Mouse (Mus musculus): ENCODE results near the gene Maats1.

Gene Maats1

GRCm38 (mm10) chr16:38287762-38288161 lies 54.2 kb downstream of the Maats1 start:
- DNase-seq: no peak

DNA sequence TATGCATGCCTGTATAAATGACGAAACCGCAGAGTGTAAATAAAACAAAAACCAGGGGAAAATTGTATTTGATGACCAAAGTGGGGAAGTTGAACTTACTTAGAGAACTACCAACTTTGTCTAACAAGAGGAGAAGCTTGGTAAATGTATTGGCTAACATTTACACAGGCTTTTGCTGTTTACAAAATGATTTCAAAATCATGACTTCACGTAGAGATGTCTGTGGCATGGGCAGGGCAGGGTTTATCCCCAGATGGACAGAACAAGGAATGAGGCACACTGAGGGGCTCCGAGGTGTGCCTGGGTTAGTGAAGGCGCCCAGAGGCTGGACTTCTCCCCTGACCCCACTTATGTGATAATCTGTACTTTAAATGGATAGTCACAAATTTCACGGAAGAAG lies 54.6 kb downstream of the Maats1 start:
- DNase-seq: no peak

DNA sequence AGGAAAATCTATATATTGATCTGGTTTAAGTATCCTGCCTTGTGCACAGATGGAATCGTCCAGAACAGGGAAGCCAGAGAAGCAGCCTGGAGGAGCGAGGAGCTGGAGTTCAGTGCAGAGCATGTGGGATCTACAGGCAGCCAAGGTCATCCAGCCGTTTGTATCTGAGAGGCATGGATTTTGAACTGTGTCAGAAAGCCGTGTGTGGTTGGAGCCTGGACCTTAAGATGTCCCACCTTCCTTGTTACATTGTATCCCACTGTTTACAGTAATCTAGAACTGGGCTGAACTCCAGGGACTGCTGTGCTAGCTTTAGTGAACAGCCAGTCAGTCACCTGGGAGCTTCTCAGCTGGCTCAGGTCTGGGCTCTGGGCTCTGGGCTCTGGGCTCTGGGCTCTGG lies 55.4 kb downstream of the Maats1 start:
- no peak for DNase-seq

DNA sequence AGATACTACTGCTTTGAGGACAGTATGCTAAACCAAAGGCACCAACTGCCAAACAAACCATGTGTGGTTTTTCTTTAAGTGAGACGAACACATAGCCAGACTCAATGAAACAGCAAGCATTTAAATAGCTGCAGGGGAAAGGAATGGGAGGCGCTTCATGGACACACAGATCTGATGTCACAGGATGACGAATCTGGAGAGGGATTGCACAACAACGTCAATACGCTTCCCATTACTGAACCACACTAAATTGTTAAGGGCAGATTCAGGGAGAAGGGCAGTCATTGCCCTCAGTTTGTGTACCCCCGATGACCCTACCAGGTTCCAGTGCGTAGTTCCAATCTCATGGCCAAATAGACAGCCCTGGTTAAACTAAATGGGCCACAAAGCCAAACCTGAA lies 56.1 kb downstream of the Maats1 start:
- DNase-seq: no peak

- no peak for DNase-seq
These were observed 58.6 kb downstream of the Maats1 start for GRCm38 (mm10) chr16:38283300-38283699.

- no peak for DNase-seq
These were observed 59.3 kb downstream of the Maats1 start for GRCm38 (mm10) chr16:38282559-38283160.

GRCm38 (mm10) chr16:38280951-38281350 lies 61.0 kb downstream of the Maats1 start:
- DNase-seq: no peak

GRCm38 (mm10) chr16:38279794-38280193 lies 62.1 kb downstream of the Maats1 start:
- DNase-seq: no peak

GRCm38 (mm10) chr16:38274737-38275136 lies 67.2 kb downstream of the Maats1 start:
- no peak for DNase-seq

DNA sequence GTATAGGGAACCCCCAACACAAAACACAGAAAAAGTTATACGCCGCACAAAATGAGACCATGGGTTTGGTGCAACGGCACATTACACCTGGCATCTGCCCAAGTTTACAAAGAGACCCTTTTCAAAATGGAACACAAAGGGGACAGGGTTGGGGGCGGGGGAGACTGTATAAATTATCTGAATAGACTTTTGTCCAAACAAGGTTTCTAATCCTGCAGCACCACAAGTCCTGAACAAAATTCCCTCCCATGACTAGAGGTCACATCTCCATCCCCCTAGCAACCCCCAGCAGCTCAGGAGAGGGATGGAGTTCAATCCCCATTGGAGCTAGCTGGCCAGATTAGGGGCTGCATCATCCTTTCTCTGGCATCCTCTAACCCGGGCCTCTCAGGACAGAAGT lies 69.5 kb downstream of the Maats1 start:
- no peak for DNase-seq

GRCm38 (mm10) chr16:38271601-38272000 lies 70.3 kb downstream of the Maats1 start:
- no peak for DNase-seq

DNA sequence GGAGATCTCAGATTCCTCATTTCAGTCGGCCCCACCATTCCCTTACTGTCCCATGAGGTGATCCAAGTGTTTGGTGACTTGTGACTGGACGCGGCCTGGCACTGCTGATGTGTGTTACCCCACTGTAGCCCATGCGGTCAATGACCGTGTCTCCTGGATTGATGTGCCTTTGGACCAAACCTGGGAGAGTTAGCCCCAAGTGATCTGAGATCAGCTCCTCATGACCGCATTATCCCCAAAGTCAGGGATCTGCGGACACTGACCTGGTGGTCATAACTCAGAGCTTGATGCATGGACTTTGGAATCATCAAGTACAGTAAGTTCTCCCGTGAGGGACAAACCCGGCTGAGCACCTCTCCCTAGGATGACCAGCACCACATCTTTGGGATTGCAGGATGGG lies 86.0 kb downstream of the Maats1 start:
- no peak for DNase-seq

- no peak for DNase-seq
These were observed 86.8 kb downstream of the Maats1 start for GRCm38 (mm10) chr16:38255107-38255506.

DNA sequence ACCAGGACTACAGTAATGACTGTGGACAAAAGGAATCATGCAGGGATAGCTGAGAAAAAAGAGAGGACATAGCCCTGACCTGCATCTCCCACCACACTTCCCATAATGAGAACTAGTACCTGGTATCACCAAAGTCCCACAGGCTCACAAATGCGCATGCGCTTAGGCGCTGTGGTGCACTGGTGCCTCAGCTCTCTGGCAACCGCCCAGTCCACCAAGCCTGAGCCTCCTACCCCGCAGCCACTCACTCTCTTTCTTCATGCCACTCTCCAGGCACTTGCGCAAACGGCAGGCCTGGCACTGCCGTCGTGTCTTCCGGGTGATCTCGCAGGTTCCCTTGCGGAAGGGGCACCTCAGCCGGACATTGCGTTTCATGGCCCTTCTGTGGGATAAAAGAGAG lies 87.9 kb downstream of the Maats1 start:
- no peak for DNase-seq

GRCm38 (mm10) chr16:38250467-38250866 lies 91.5 kb downstream of the Maats1 start:
- no peak for DNase-seq

DNA sequence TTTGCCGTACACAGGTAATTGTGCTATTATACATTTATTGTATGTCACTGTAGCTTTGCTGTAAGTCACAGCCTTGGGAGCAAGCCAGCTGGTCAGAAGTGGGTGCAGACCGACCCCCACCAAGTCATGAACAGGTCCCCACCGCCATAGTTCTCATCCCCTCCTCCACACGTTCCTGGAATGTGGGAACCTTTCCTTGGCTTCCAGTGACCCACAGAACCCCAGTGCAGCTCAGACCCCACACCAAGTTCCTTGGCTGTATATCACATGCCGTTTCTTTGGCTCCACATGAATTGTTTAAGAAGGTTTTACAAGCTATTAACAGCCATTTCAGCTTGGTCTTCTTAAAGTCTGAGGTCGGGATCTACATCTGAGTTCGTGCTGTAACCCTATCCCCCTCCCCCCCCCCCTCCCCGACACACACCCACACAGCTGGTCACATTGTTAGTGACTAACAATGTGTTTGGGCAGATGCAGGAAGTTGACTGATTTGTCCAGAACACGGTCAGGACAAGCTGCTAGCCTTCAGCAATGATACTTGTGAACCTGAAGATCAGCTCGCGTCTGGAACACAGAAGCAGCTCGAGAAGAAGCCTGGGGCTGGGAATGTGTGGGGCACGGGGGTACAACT lies 93.5 kb downstream of the Maats1 start:
- no peak for DNase-seq
